Mouse (Mus musculus): ENCODE measurements around the gene Atp13a2.

DNA sequence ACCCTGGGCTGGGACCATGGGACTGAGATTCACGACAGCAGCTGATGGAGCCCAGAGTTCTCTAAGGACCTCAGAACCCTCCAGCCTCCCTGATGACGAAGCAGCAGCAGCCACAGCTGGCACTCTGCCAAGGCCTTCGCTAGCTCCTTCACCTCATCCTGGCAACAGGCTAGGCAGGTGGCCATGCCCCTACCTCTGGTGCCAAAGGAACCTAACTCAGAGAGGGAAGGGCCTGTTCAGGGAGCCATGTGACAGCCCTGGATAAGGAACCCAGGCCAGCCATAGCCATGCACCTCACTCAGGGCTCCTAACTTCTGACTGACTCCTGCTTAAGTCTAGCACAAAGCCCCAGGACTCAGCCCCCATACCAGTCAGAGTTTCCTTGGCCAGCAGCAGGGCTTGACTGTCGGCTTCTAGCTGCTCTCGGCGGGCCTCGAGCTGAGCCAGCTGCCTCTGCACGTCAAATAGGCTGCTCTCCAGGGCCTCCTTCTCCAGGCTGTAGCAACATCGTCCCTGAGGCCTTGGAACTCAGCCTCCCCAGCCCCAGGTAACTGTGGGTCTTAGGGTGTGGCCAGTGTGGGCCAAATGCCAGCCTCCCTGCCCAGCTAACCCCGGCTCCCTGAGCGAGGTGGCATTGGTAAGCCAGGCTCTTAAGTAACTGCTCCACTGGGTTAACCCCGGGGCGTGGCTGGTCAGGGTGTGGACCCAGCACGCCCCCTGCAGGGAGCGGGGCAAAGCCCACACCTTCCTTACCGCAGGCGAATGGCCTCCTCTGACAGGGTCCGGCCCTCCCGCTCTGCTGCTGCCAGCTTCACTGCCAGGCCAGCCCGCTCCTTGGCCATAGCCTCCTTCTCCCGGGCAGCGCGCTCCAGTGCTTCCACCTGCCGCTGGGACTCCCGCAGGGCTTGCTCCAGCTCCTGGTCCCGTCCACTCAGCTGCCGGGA, 47.2 kb downstream of the Atp13a2 start:
- TF ChIP-seq POLR2A (IDR thresholded peaks at IDR 0.05; ENCODE audit: borderline replicate concordance, extremely low read depth, insufficient read depth, insufficient read length, poor library complexity, severe bottlenecking) (no peak), CTCF (IDR thresholded peaks at IDR 0.05; ENCODE audit: borderline replicate concordance, extremely low read depth, insufficient read depth, insufficient read length) (no peak)

Measured in brain, embryonic 14.5 days (tissue).